Mouse (Mus musculus) erythroid progenitor cell, adult 5-6 weeks (primary cell): ENCODE measurements at regions not wholly inside any gene's neighbourhood (a gene's known extent, or its start where the extent isn't known, plus 50 kb on each side); places are given as distances from the start of the nearest gene placed in this dataset.
"Not testable (repeated sequence)": the region's sequence is repeated elsewhere in the genome, so short reads cannot be mapped to it uniquely, and the experiment has no call there.

Source experiments
- ATAC-seq: replicated peaks from 2 replicates; pipeline ENCODE4 v1.8.0; 2016; ENCODE audit warnings: moderate number of reproducible peaks, mild to moderate bottlenecking, moderate TSS enrichment, inconsistent platforms; ENCODE audit not compliant: poor library complexity, low FRiP score, severe bottlenecking

DNA sequence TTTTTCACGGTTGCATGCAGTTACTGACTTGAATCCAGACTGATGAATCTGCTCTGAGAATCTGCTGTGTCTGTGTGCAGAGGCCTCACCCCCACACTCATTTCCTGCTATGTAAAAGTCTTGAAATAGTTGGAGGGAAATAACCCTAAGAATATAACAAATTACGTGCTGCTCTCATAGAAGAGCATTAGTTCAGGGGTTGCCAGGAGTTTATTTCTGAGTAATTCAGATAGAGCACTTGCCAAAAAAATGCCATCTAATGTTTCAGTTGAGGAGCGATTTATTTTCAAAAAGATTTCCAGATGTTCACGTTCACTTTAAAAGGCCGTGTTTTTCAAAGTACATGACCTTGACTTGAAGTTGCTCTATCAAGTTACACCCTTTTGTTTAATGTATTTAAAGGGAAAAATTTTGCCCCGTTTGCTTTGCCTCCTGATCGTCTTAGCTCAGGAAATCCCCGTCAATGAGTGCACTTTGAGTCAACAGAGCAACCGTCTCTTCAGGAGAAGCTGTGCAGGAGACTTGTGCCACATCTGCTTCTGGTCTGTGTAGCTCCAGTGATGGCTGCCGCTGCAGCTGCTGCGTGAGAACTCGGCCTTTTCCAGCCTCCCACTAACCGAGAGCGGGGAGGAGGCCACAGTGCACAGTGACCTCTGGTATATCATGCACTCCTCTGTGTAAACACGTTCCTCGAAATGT lies 50.9 kb upstream of the Sec61g start:
- no peak for ATAC-seq

DNA sequence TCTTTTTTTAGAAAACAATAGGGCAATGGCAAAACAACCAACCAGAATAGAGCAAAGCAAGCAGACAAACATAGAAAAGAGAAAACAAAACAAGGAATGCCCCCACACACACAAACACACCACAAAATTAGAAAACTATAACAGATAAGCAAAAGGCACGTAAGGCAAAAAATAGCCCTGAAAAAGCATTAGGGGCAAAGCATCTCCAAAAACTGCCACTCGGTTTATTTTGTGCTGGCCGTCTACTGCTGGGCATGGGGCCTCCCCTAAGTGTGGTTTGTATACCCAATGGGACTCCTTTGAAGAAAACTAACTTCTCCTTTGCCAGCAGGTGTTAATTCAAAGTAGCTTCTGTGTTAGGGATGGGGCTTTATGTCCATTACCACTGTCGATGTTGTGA lies 53.4 kb upstream of the Sec61g start:
- ATAC-seq: no peak

DNA sequence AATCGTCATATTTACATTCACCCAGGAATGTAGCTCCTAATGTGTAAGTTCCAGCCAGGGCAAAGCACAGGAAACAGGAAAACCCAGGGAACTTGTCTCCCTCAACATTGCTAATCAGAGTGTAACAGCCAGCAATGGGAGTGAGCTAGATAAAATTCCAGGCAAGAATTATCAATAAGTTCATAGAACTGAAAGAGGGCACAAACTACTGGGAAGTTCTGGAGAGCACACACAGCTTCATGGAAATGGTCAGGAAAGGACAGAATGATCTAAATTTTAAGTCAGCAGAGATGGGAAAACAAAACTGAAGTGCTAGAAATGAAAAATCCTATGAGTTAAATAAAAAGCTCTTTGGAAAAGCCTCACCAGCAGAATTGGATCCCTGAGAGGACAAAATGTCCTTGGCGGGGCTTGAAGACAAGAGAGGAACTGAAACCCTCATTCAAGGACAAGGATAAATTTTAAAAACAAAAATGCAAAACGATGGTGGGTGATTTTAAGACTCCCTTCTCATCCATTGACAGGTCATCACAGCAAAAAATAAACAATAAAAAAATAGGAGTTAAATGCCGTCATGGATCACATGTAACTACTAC lies 80.9 kb upstream of the Sec61g start:
- no peak for ATAC-seq

DNA sequence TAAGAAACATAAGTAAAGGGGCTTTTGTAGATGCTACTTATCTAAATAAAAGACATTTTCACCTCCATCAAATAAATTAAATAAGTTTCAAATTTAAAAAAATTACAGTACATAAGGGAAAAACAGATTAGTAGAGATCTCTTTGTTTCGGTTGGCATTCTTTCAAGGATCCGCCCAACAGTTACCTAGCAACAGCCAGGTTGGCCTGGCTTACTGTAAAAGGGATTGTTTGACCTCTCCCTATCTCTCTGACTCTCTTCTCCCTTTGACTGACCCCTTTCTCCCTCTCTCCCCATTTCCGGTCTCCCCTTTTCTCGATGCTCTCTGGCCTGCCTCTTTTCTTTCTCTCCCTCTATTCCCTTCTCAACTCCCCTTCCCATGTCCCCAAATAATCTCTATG lies 82.3 kb upstream of the Sec61g start:
- ATAC-seq: no peak

DNA sequence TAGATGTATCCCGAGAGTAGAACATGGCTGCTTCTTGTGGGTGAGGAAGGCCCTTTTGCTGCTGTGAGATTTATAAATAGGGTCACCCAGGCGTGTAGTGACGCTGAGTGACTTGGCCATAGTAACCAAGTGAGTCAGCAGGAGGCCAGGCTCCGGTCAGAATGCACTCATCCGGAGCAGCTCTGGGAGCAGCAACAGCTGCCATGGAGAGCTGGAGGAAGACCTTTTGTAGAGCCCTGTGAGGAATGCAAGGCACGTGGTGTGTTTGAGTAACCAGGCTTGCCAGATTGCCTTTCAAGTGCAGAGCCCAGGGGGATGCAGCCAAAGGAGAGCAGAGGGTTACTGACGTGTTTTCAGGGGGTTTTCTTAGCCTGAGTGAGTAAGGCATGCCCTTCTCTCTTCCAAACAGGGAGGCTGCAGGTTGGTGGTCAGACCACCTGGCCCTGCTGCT lies 83.2 kb upstream of the Sec61g start:
- ATAC-seq: peak; percentile 34; the same call in 1 of the 2 replicates

DNA sequence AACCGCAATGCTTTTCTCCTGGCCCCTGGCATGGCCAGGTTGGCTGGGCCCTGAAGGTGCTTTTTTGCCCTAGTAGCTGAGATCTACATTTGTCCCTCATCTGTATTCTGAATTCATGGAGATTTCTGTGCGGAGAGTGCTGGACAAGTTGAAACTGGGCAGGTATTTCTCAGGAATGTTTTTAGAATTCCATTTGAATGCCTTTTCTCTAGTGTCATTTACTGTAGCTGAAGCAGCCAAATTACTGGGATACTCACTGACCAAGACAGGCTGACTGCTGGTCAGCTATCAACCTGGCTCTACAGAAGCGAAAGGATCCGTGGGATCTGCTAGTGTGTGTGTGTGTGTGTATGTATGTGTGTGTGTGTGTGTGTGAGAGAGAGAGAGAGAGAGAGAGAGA lies 83.7 kb upstream of the Sec61g start:
- 0 out of 2 replicates have a peak, but pooled peaks have one; percentile 14 for ATAC-seq

DNA sequence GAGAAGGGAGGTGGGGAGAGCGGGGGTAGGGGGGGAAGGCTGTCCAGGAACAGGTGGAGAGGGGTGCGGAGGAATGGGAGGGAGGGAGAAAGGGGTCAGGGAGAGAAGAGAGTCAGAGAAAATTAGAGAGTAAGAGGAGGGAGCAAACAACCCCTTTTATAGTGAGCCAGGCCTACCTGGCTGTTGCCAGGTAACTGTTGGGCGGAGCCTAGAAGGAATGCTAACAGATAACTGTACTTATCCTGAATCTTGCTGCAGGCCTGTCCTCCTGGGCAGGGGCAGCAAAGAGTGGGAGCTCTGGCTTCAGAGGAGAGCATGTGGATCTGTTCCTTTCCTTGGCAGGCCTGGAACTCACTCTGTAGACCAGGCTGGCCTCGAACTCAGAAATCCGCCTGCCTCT lies 84.5 kb upstream of the Sec61g start:
- ATAC-seq: no peak

DNA sequence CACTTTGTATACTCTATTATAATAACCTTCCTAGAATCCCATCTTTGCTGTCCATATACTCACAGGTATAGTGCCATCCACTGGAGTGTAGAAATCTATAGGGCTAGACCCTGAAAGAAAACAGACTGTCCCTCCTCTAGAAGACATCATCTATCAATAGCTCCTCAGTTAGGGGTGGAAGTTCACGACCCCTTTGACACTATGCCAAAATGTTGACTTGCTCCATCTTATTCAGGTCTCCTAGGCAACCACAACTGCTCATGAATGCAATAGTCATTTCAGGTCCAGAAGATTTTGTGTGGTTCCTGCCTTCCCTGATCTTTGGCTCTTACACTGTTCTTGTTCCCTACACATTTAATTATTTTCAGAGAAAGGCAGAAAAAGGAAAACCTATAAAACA lies 86.5 kb upstream of the Sec61g start:
- ATAC-seq: no peak

DNA sequence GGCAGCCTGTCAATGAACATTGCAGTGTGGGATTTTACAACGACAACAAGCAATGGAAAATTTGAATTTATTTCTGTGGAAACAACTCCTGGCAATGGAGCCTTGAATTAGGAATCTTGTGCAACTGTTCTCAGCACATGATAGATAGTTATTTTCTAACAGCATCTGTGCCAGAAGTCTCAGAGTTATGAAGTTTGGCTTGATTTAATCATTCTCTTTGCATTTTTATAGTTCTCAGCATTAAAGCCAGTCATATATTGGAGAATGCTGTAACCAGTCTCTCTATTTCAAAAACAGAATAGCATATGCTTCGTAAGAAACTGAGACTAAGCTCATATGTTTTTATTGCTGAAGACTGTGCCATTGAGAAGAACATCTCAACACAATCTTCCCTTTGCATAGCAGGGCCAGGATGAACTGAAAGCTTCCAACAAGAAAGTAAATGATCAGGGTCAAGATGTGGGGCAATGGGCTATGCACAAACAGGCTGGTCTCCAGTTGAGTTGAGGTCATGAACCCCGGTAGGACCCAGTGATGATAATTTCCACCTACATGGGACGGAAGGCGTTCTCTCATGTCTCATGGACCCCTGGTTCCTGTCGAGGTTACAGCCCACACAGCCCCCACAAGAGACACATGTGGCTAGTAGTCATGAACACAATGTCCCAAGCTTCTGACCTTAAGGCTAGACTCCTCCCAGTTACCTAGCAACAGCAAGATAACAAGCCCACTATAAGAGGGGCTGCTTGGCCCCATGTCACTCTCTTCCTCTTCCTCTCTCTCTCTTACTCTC lies 89.0 kb upstream of the Sec61g start:
- no peak for ATAC-seq

DNA sequence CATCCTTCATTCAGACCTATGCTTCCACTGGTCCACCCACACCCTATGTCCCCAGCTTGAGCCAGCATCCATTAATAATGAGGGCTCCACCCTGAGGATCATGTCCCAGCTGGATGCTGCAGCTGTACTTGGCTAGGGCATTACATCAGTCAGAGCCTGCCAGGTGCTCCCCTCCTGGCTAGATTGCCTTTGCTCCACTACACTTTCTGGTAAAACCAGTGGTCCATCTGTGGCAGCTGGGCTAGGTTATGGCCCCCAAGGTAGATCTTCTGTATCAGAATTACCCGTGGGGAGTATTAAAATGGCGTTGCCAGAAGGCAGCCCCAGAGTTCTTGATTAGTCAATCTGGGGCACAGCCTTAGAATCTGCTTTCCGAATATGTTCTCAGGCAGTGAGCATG lies 94.7 kb upstream of the Sec61g start:
- ATAC-seq: no peak

DNA sequence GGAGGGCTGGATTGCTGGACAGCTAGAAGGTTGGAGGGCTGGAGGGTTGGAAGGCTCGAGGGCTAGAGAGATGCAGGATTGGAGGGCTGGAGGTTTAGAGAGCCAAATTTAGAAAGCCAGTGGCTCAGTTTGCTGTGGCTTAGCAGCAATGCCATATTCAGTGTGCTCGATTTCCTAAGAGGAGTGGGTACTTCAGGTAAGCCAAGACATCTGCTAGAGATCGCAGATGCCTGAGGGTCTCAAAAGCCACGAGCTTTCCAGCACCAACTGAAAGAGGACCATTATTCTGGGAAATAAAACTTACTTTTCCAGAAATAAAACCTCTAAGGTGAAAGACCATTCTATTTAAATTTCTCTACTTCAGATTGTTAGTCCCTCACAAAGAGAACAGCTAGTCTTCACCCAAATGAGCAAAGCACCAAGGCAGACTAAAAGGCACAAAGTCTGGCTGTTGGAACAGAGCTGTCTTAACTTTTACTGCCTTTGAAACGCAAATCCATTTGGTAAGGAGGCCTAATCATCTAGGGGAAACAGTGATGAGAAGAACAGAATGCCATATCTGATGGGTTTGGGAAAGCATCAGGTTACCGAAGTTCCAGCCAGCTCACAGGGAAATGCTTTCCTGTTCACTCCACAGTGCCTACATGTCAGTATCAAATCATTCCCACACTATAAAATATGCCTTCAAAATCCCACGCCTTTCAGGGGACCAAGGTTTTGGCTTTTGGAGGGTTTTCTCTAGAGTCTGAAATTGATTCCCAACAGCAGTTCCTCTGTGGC lies 98.3 kb upstream of the Sec61g start:
- ATAC-seq: no peak

DNA sequence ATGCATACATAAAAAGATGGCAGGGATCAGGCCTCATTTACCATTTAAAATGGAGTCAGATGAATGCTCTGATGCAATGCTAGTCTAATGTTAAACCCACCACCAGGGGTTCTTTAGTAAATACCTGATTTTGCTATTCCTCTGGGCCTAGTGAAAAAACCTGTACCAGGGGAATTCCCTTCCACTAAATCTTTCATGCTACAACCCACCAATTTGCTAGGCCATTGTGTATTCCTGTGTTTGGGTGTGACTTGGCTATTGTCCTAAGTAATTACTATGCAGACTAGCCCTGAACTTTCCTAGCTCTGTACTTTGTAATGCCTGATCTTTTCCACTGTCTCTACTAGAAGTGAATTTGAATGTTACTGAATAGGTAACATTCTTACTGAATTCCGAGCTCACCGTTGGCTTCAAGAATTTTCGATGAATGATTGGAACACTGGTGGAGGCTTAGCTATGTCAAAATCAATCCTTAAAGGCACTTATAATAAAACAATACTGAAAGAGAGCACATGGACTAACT lies 99.7 kb upstream of the Sec61g start:
- not testable (repeated sequence) for ATAC-seq

DNA sequence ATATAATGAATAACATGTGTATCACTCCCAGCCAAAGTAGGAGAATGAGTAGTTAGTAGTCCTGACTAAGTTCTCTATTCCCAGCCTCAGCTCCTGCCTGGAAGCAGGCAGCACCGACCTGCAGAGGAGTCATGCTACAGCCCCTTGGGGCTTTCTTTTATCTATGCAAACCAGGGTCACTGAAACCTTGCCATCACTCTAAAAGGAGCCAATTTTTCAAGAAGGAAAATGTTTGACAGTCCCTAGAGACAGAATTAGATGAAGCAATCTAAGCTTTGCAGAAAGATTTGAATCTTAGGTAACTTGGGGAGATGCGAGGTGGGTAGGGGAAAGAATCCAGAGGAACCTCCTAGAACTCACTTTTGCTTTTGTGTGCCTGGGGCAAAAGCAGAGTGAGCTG lies 103.5 kb upstream of the Sec61g start:
- no peak for ATAC-seq

DNA sequence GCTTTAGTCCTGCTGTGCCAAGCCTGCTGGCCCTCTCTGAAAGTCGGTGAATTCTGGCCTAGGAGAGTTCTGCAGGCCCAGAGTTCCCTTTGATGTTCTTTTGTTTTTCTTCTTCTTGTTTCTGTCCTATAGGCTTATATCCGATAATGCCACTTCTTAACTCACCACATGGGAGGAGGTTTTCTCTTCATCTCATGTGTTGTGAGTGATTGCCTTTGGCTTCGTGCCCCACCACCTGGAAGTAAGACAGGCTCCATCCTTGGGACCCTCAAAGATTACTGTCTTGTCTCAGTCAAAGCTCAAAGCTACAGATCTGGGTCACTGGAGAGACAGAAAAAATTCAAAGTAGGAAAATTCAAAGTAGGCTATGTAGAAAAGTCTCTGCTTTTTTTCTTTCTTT lies 104.2 kb upstream of the Sec61g start:
- no peak for ATAC-seq

DNA sequence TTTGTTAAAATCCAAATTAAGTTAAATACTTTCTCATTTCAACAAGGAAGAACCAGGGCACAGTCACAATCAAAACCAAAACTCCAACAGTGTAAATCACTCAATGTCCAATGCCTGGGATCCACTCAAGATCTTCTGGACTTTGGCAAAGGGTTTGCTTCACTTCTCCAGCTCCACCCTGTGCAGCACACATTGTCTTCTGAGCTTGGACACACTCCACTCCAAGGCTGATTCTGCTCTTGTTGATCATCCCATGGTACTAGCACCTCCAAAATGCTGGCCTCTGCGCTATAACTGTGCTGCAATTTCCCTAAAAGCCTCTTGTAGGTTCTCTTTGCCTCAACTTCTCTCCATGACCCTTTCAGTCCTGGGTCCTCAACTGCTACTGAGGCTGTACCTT lies 111.5 kb upstream of the Sec61g start:
- ATAC-seq: no peak

DNA sequence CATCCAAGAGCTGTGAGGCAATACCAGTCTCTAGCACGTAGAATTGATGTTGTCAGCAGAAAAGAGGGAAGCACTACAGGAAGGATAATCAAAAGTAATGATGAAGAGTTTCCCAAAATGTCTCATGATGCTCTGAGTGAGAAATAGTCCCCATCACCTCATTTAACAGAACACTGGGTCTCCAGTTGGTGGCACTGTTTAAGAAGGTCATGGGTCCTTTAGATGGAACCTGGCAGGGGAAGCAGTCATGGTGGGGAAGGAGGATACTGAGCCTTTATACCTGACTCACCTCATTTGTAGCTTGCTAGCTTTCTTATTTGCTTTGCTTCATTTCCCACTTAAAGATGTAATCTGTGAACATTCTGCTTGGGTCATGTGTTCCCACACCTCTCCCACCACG lies 115.4 kb upstream of the Sec61g start:
- no peak for ATAC-seq

DNA sequence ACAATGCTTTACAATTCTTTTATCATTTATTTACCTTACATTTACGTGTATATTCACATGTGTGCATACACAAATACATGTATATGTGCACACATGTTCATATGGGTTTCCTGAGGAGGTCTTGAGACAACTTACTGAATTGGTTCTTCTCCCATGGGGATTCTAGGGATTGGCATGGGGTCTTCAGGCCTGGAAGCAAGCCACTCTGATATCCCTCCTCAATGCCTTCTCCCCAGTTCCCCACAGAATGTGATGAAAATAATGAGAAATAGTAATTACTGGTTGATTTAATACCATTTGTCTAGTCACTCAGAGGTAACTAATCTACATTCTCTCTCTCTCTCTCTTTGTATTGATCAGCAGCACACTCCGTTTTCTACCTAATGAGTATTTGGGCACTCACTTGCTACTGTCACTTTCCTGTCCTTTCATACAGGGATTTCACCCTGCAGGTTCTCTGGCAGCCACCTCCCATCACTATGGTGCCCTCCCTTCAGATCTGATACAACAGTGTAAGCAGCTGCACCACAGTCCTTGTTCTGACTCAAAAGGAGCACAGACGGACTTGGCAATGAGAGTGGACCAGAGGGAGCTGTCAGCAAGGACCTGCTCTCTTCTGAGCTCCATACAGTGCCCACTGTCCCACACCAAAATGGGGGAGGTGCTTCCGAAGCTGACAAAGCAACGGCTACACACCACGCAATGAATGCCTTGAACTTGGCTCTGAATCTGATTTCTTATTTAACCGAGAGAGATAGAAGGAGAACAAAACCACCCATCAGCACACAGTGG lies 119.2 kb upstream of the Sec61g start:
- ATAC-seq: no peak

DNA sequence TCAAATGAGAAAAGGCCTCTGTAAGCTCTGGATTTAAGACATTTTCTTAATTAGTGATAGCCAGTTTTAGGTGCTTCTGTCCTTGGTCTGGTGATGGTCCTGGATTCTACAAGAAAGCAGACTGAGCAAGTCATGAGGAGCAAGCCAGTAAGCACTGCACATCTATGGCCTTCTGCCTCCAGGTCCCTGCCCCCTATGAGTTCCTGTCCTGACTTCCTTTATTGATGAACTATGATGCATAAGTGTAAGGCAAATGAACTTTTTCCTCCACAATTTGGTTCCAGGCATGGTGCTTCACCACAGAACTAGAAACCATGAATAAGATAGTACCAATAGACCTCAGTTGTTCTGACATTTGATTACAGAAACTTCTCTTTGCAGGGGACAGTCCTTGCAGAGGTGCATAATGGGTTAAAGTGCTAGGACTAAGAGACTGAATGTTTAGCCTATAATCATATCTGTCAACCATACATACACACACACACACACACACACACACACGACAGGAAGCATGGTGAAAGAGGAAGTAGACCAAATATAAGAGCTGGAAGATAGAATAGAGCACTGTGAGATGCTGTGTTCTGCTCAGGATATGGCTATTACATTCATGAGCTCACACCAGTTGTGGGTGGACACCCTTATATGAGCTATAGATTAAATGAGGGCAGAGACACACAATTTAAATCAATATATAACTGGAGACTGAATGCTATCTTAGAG lies 121.3 kb upstream of the Sec61g start:
- ATAC-seq: no peak

DNA sequence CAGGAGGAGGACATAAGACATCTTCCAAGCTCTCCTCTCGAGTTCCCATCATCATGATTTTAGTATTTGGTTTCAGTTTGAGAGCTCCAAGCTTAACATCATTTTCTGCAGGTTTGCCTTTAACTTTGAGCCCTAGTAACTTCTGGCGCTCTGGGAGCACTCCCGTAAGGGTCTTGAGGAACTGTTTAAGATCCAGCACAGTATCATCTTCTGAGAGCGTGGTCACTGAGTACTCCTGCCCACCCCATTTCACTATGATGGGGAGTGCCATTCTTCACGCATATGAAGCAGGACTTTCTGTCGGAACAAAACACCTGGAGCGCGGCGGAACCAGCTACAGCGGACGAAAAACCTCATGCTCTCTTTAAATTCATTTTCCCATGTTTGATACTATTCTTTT lies 116.2 kb upstream of the Egfr start:
- ATAC-seq: 0 out of 2 replicates have a peak, but pooled peaks have one; percentile 52
